Mouse (Mus musculus) forebrain, embryonic 11.5 days (tissue): ENCODE measurements around the gene Parp4. TPM values are rescaled to one million over a fixed set of nuclear protein-coding genes. Genes with fewer than 3 reads are reported as not detected.

Source experiments
- ATAC-seq: fragments of 200-750 bp; cut with Nextera tagmentation; replicated peaks from 2 replicates; pipeline ENCODE4 v1.8.0; 2017; ENCODE audit warnings: moderate TSS enrichment; ENCODE audit not compliant: low FRiP score
- DNase-seq: peaks from one replicate; pipeline ENCODE4 v3.0.0-alpha.2; 2017; ENCODE audit warnings: low spot score
- H3K27ac ChIP-seq: fragments of 300-500 bp; sonication (generic); 2 replicates; pipeline ENCODE4 v1.5.1; 2014; ENCODE audit warnings: low read depth, low read length
- H3K27me3 ChIP-seq: fragments of 300-500 bp; sonication (generic); 2 replicates; pipeline ENCODE4 v1.6.1; 2014; ENCODE audit warnings: mild to moderate bottlenecking, low read length, mixed read lengths; ENCODE audit not compliant: control insufficient read depth, insufficient read depth
- H3K36me3 ChIP-seq: fragments of 300-500 bp; sonication (generic); 2 replicates; pipeline ENCODE4 v1.6.1; 2014; ENCODE audit warnings: mild to moderate bottlenecking, low read length, moderate library complexity, mixed read lengths; ENCODE audit not compliant: control insufficient read depth, insufficient read depth
- H3K4me1 ChIP-seq: fragments of 300-500 bp; sonication (generic); replicated peaks from 2 replicates; pipeline ENCODE4 v1.6.1; 2014; ENCODE audit warnings: low read length, mixed read lengths; ENCODE audit not compliant: control insufficient read depth, insufficient read depth
- H3K4me2 ChIP-seq: fragments of 300-500 bp; sonication (generic); 2 replicates; pipeline ENCODE4 v1.6.1; 2014; ENCODE audit warnings: low read depth, mild to moderate bottlenecking, low read length, moderate library complexity, mixed read lengths; ENCODE audit not compliant: severe bottlenecking
- H3K4me3 ChIP-seq: fragments of 300-500 bp; sonication (generic); 2 replicates; pipeline ENCODE4 v1.5.1; 2014; ENCODE audit warnings: low read depth, low read length
- H3K9ac ChIP-seq: fragments of 300-500 bp; sonication (generic); 2 replicates; pipeline ENCODE4 v1.6.1; 2014; ENCODE audit warnings: low read length
- H3K9me3 ChIP-seq: fragments of 300-500 bp; sonication (generic); 2 replicates; pipeline ENCODE4 v1.6.1; 2016; ENCODE audit warnings: low read length, mixed read lengths; ENCODE audit not compliant: control insufficient read depth
- WGBS: fragments of 180-500 bp; shearing (Covaris S2); extraction: QIAGEN DNeasy Blood & Tissue Kit; methylation state at CpG from one replicate; pipeline ENCODE4 v1.1.7; 2014; 5-methylcytosine and 5-hydroxymethylcytosine counted together
- polyA plus RNA-seq: library from polyadenylated mRNA; unstranded; fragments of >200 nt; fragmentation: Nextera tagmentation; extraction: Ambion mirVana; gene quantifications from 2 replicates; pipeline ENCODE4 v1.2.1, GENCODE M21; 2014

Parp4 gene
- polyA plus RNA-seq, 1 experiment from 2014 or later: 2.3 TPM

GRCm38 (mm10) chr14:56669046-56669620 lies 93.7 kb downstream of the Parp4 start:
- Histone ChIP-seq H3K4me3 (peak overlapping the region; percentile 86), H3K9ac (peak overlapping the region; percentile 93), H3K4me2 (peak overlapping the region; percentile 74), H3K27ac (no peak overlapping the region), H3K4me1 (peaks cover 6% of the 10 kb centered on the region; the same call in 1 of the 2 replicates), H3K36me3 (peaks cover 5% of the 10 kb centered on the region; the same call in 1 of the 2 replicates), H3K9me3 (no peaks in the 10 kb centered on the region), H3K27me3 (no peaks in the 10 kb centered on the region)
- ATAC-seq (no peak), DNase-seq (no peak)
- 13% methylated on average over 13 of the region's 13 CpGs for WGBS

GRCm38 (mm10) chr14:56685426-56685825 lies 110.0 kb downstream of the Parp4 start:
- H3K4me1 ChIP-seq: no peaks in the 10 kb centered on the region
- H3K27ac ChIP-seq: no peak overlapping the region
- H3K4me2 ChIP-seq: no peak overlapping the region
- H3K4me3 ChIP-seq: no peak overlapping the region
- no peaks in the 10 kb centered on the region for H3K9me3 ChIP-seq
- H3K36me3 ChIP-seq: peaks cover 7% of the 10 kb centered on the region; the same call in 1 of the 2 replicates
- WGBS: 84% methylated on average over 1 of the region's 1 CpGs
- ATAC-seq (no peak), DNase-seq (no peak)
- H3K9ac ChIP-seq: no peak overlapping the region
- no peaks in the 10 kb centered on the region for H3K27me3 ChIP-seq

GRCm38 (mm10) chr14:56689116-56689515 lies 113.7 kb downstream of the Parp4 start:
- DNase-seq (no peak), ATAC-seq (no peak)
- peaks cover 7% of the 10 kb centered on the region; the same call in 1 of the 2 replicates for H3K36me3 ChIP-seq
- H3K27ac ChIP-seq: no peak overlapping the region
- H3K27me3 ChIP-seq: no peaks in the 10 kb centered on the region
- no peak overlapping the region for H3K9ac ChIP-seq
- H3K4me2 ChIP-seq: no peak overlapping the region
- H3K4me1 ChIP-seq: no peaks in the 10 kb centered on the region
- no peak overlapping the region for H3K4me3 ChIP-seq
- H3K9me3 ChIP-seq: no peaks in the 10 kb centered on the region
- WGBS: 95% methylated on average over 1 of the region's 1 CpGs

GRCm38 (mm10) chr14:56689766-56690165 lies 114.3 kb downstream of the Parp4 start:
- peaks cover 3% of the 10 kb centered on the region; the same call in 1 of the 2 replicates for H3K36me3 ChIP-seq

GRCm38 (mm10) chr14:56695495-56695894 lies 120.1 kb downstream of the Parp4 start:
- H3K36me3 ChIP-seq: peaks cover 11% of the 10 kb centered on the region; the same call in 1 of the 2 replicates
- H3K9me3 ChIP-seq: no peaks in the 10 kb centered on the region
- no peak for ATAC-seq
- no peak overlapping the region for H3K4me2 ChIP-seq
- H3K27me3 ChIP-seq: no peaks in the 10 kb centered on the region
- no peak overlapping the region for H3K9ac ChIP-seq
- no peaks in the 10 kb centered on the region for H3K4me1 ChIP-seq
- no peak for DNase-seq
- no peak overlapping the region for H3K27ac ChIP-seq
- WGBS: 91% methylated on average over 3 of the region's 3 CpGs
- no peak overlapping the region for H3K4me3 ChIP-seq

More at GRCm38 (mm10) chr14:56689766-56690165, 114.3 kb downstream of the Parp4 start:
- Histone ChIP-seq H3K4me2 (no peak overlapping the region), H3K4me3 (no peak overlapping the region), H3K9me3 (no peaks in the 10 kb centered on the region), H3K27me3 (no peaks in the 10 kb centered on the region), H3K4me1 (no peaks in the 10 kb centered on the region), H3K27ac (no peak overlapping the region), H3K9ac (no peak overlapping the region)
- DNase-seq: no peak
- WGBS: 86% methylated on average over 1 of the region's 1 CpGs
- ATAC-seq: no peak

GRCm38 (mm10) chr14:56697836-56698235 lies 122.4 kb downstream of the Parp4 start:
- H3K4me3 ChIP-seq: no peak overlapping the region
- H3K9me3 ChIP-seq: no peaks in the 10 kb centered on the region
- 94% methylated on average over 5 of the region's 5 CpGs for WGBS
- ATAC-seq (no peak), DNase-seq (no peak)
- no peak overlapping the region for H3K4me2 ChIP-seq
- H3K27me3 ChIP-seq: no peaks in the 10 kb centered on the region
- no peak overlapping the region for H3K9ac ChIP-seq
- no peaks in the 10 kb centered on the region for H3K4me1 ChIP-seq
- no peak overlapping the region for H3K27ac ChIP-seq
- peaks cover 11% of the 10 kb centered on the region; the same call in 1 of the 2 replicates for H3K36me3 ChIP-seq

- H3K4me3 ChIP-seq: no peak overlapping the region
- peaks cover 3% of the 10 kb centered on the region; the same call in 1 of the 2 replicates for H3K36me3 ChIP-seq
- no peaks in the 10 kb centered on the region for H3K4me1 ChIP-seq
- WGBS: 95% methylated on average over 4 of the region's 4 CpGs
- no peaks in the 10 kb centered on the region for H3K27me3 ChIP-seq
- no peak overlapping the region for H3K27ac ChIP-seq
- no peak overlapping the region for H3K9ac ChIP-seq
- H3K4me2 ChIP-seq: no peak overlapping the region
- no peaks in the 10 kb centered on the region for H3K9me3 ChIP-seq
- DNase-seq (no peak), ATAC-seq (no peak)
Observed at GRCm38 (mm10) chr14:56702644-56703043, 127.2 kb downstream of the Parp4 start.

- no peak for ATAC-seq
- Histone ChIP-seq H3K9ac (no peak overlapping the region), H3K36me3 (no peaks in the 10 kb centered on the region), H3K4me2 (no peak overlapping the region), H3K27me3 (no peaks in the 10 kb centered on the region), H3K9me3 (no peaks in the 10 kb centered on the region), H3K27ac (no peak overlapping the region), H3K4me1 (no peaks in the 10 kb centered on the region), H3K4me3 (no peak overlapping the region)
- 87% methylated on average over 4 of the region's 4 CpGs for WGBS
- no peak for DNase-seq
Observed at GRCm38 (mm10) chr14:56705687-56706086, 130.3 kb downstream of the Parp4 start.
